ENCODE assay signal across 22 mouse cellular contexts in genomic region chr12:106852736-106853135, GRCm38 (mm10).
"Had no signal": no experiment of that assay in that cellular context is flagged by ENCODE, and none has a peak within 500 bp of the region (broad histone marks: within the 10 kb centered on the region; RNA-seq: fewer than 3 reads in every experiment).

No protein-coding gene starts in this region.

- H3K4me2 ChIP-seq: limb, embryonic 13.5 days; liver, embryonic 12.5 days; liver, embryonic 15.5 days; lung, embryonic 15.5 days; midbrain, embryonic 12.5 days; midbrain, embryonic 15.5 days; neural tube, embryonic 12.5 days; neural tube, embryonic 15.5 days had no signal

- DNase-seq: kidney, adult 2 months; kidney, postnatal 25 days; layer of hippocampus, adult 9-11 months; liver; lung, adult 18-20 months; lung, postnatal 10 days; lung, postnatal 36 days; right cerebral cortex, adult 18-20 months; right cerebral cortex, postnatal 14 days; right cerebral cortex, postnatal 4 days; thymus, postnatal 25 days had no signal

- H3K9me3 ChIP-seq: limb, embryonic 13.5 days; liver, embryonic 12.5 days; liver, embryonic 15.5 days; lung, embryonic 15.5 days; midbrain, embryonic 12.5 days; midbrain, embryonic 15.5 days; neural tube, embryonic 12.5 days; neural tube, embryonic 15.5 days had no signal

- H3K27me3 ChIP-seq: limb, embryonic 13.5 days; liver, embryonic 12.5 days; liver, embryonic 15.5 days; lung, embryonic 15.5 days; midbrain, embryonic 12.5 days; midbrain, embryonic 15.5 days; neural tube, embryonic 12.5 days; neural tube, embryonic 15.5 days had no signal

- H3K4me3 ChIP-seq: layer of hippocampus, adult 2 months; limb, embryonic 13.5 days; liver, embryonic 12.5 days; liver, embryonic 15.5 days; lung, embryonic 15.5 days; midbrain, embryonic 12.5 days; midbrain, embryonic 15.5 days; neural tube, embryonic 12.5 days; neural tube, embryonic 15.5 days had no signal

- H3K27ac ChIP-seq: kidney, postnatal 0 days; layer of hippocampus, adult 2 months; limb, embryonic 13.5 days; liver, embryonic 12.5 days; liver, embryonic 15.5 days; lung, embryonic 15.5 days; midbrain, embryonic 12.5 days; midbrain, embryonic 15.5 days; neural tube, embryonic 12.5 days; neural tube, embryonic 15.5 days; stomach, postnatal 0 days had no signal

- ATAC-seq: liver, embryonic 12.5 days; midbrain, embryonic 15.5 days had no signal

- H3K4me1 ChIP-seq: liver, embryonic 12.5 days; liver, embryonic 15.5 days; lung, embryonic 15.5 days; midbrain, embryonic 12.5 days; midbrain, embryonic 15.5 days had no signal

- H3K36me3 ChIP-seq: limb, embryonic 13.5 days; liver, embryonic 12.5 days; liver, embryonic 15.5 days; lung, embryonic 15.5 days; midbrain, embryonic 12.5 days; midbrain, embryonic 15.5 days; neural tube, embryonic 12.5 days; neural tube, embryonic 15.5 days had no signal

- H3K9ac ChIP-seq: limb, embryonic 13.5 days; liver, embryonic 12.5 days; liver, embryonic 15.5 days; lung, embryonic 15.5 days; midbrain, embryonic 12.5 days; midbrain, embryonic 15.5 days; neural tube, embryonic 12.5 days; neural tube, embryonic 15.5 days had no signal
